Mouse (Mus musculus) E14TG2a.4 (cell line): ENCODE results near the gene 4930590J08Rik.

Experiments used
- H3K27me3 ChIP-seq: 2 replicates; pipeline ENCODE4 v1.6.1; 2014; ENCODE audit warnings: low read length, control low read depth; ENCODE audit not compliant: insufficient read depth
- H3K36me3 ChIP-seq: 2 replicates; pipeline ENCODE4 v1.6.1; 2014; ENCODE audit warnings: low read length, control low read depth; ENCODE audit not compliant: insufficient read depth
- H3K4me1 ChIP-seq: replicated peaks from 2 replicates; pipeline ENCODE4 v1.6.1; 2014; ENCODE audit warnings: low read depth, low read length, control low read depth
- H3K4me3 ChIP-seq: replicated peaks from 2 replicates; pipeline ENCODE4 v1.5.1; 2014; ENCODE audit warnings: mild to moderate bottlenecking, low read length
- H3K9me3 ChIP-seq: 2 replicates; pipeline ENCODE4 v1.6.1; 2014; ENCODE audit warnings: low read length, control low read depth
- CTCF ChIP-seq: conservative IDR thresholded peaks from 2 replicates; pipeline ENCODE4 v1.5.1; 2014; ENCODE audit warnings: low read length
- NANOG ChIP-seq: IDR thresholded peaks from 2 replicates; pipeline ENCODE4 v1.6.1; 2014; ENCODE audit warnings: borderline replicate concordance, low read length, mixed read lengths
- POU5F1 ChIP-seq: IDR thresholded peaks from 2 replicates; pipeline ENCODE4 v1.6.1; 2014; ENCODE audit warnings: low read length, borderline replicate concordance

The 4930590J08Rik gene

DNA sequence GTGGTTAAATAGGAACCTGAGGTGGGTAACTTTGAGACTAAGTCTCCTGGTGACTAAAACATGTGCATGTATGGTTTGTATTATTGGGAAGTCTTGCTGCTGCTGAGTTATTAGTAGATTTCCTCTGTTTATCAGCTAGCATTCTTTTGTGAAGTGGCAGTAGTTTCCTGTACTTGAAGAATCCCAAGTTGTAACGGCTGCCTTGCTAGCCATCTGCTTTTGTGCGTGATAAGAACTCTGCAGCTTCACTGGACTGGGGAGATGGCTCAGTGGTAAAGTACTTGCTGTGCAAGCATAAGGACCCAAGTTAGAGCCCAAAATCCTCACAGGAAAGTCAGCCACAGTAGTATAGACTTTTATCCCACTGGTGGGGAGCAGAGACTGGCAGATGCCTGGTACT is 18.8 kb upstream of the 4930590J08Rik start:
- no peak for TF ChIP-seq POU5F1
- no peak for TF ChIP-seq CTCF
- H3K9me3 ChIP-seq = no peaks in the 10 kb centered on the region
- H3K4me3 ChIP-seq = no peak overlapping the region
- no peaks in the 10 kb centered on the region for H3K27me3 ChIP-seq
- H3K36me3 ChIP-seq = peaks cover 80% of the 10 kb centered on the region
- peaks cover 2% of the 10 kb centered on the region for H3K4me1 ChIP-seq

DNA sequence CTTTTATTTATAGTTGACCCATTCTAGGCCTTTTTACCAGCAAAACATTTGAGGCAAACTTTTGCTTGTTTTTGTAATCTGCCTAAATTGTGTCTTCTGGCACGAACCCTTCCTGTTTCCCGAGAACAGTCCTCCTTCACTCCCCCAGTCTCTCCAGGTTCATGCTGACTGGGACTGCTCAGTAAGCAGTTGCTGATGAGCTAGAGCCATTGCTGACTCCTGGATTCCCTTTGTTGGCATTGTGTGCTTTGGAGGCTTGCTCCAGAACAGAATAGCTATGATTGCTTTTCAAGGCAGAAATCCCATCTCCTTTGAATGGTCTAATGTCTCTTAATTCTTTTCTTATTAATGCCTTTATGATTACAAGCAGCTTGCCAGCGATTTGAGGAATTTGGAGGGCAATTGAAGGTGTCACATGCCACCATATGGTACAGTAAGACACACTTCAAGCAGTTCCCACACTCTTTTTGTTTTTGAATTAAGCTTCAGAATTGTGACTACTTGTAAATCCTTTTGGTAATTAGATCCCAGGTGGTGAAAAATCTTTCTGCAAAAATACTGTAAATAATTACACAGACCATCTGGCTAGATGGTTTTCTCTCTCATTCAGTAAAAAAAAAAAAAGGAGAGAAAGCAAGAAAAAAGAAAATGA is 13.2 kb upstream of the 4930590J08Rik start:
- TF ChIP-seq POU5F1 (no peak), CTCF (no peak), NANOG (no peak)
- Histone ChIP-seq H3K4me1 (no peaks in the 10 kb centered on the region), H3K9me3 (no peaks in the 10 kb centered on the region), H3K4me3 (no peak overlapping the region), H3K27me3 (no peaks in the 10 kb centered on the region), H3K36me3 (peaks cover 89% of the 10 kb centered on the region)

DNA sequence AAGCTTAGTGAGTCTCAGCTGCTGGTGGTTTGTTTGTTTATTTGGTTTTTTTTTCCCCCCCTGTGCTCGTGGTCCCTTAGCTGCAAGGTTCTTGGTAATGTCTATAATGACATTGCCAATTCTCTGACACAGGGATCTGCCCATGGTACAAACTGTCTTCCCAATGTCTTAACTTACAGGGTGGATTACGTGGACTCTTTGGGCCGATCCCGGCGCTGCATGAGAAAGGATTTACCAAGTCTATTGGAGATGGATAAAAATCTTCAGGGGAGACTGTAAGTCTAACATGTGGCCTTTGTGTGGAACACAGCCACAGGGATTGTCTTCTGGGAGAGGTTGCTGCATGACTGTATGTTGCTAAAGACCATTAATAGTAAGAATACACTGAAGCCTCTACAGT is 12.0 kb upstream of the 4930590J08Rik start:
- Histone ChIP-seq H3K27me3 (no peaks in the 10 kb centered on the region), H3K4me3 (no peak overlapping the region), H3K4me1 (no peaks in the 10 kb centered on the region), H3K9me3 (no peaks in the 10 kb centered on the region), H3K36me3 (peaks cover 92% of the 10 kb centered on the region)
- TF ChIP-seq POU5F1 (no peak), CTCF (no peak), NANOG (no peak)

DNA sequence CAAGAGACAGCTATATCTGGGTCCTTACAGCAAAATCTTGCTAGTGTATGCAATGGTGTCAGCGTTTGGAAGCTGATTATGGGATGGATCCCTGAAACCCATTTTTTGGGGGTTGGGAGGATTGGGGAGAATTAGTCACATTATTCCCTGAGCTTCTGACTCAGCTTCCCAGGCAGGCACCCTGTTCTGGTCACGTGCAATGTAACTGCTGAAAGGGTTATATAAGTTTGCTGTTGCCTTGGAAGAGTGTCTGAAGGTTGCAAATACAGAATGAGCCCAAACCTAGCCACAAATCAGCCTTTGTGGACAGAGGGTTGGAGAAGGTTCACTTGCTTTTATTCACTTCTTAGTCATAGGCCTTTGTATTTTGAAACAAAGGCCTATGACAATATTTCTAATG is 10.8 kb upstream of the 4930590J08Rik start:
- Histone ChIP-seq H3K9me3 (no peaks in the 10 kb centered on the region), H3K36me3 (peaks cover 89% of the 10 kb centered on the region), H3K4me3 (no peak overlapping the region), H3K27me3 (no peaks in the 10 kb centered on the region), H3K4me1 (no peaks in the 10 kb centered on the region)
- TF ChIP-seq POU5F1 (no peak), CTCF (no peak), NANOG (no peak)

DNA sequence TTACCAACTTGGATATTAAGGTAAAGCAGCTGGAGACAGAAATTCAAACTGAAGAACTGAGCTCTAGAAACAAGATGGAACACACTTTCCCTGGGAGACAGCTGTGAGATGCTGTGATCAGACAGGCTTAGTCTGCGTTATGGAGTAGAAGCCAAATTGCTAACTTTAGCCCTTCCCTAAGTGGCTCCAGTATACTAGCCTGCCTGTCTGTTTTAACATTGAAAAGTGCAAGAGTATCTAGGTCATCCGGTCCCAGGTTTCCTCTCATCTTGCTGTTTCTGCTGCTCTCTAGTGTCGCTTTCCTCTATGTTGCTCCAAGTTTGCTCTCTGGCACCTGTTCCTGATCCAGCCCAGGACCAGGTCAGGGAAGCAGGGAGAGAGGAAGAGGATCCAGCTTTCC is 5.8 kb upstream of the 4930590J08Rik start:
- Histone ChIP-seq H3K27me3 (no peaks in the 10 kb centered on the region), H3K4me3 (no peak overlapping the region), H3K36me3 (peaks cover 93% of the 10 kb centered on the region), H3K9me3 (no peaks in the 10 kb centered on the region), H3K4me1 (no peaks in the 10 kb centered on the region)
- TF ChIP-seq NANOG (no peak), CTCF (no peak), POU5F1 (no peak)

DNA sequence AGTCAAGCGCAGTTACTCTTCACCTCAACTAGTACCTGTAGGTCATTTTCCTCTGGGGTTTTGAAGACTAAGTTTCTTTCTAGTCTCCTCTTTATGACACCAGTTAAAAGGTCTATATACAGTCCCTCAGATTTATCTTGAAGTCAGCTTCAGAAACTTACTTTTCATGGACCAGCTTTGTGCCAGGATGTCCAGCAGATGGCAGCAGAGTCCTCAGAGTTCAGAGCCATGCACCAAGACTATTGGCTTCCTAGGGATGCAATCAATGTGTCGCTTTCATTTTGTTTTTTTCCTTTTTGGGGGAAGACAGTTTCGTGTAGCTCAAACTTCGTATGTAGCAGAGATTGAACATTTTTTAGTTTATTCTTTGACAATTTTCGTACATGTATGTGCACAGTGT is 1.1 kb upstream of the 4930590J08Rik start:
- peak; percentile 73 for TF ChIP-seq CTCF
- TF ChIP-seq NANOG = no peak
- no peaks in the 10 kb centered on the region for H3K27me3 ChIP-seq
- no peak overlapping the region for H3K4me3 ChIP-seq
- peaks cover 3% of the 10 kb centered on the region; the same call in 1 of the 2 replicates for H3K4me1 ChIP-seq
- H3K9me3 ChIP-seq = no peaks in the 10 kb centered on the region
- H3K36me3 ChIP-seq = peaks cover 58% of the 10 kb centered on the region

DNA sequence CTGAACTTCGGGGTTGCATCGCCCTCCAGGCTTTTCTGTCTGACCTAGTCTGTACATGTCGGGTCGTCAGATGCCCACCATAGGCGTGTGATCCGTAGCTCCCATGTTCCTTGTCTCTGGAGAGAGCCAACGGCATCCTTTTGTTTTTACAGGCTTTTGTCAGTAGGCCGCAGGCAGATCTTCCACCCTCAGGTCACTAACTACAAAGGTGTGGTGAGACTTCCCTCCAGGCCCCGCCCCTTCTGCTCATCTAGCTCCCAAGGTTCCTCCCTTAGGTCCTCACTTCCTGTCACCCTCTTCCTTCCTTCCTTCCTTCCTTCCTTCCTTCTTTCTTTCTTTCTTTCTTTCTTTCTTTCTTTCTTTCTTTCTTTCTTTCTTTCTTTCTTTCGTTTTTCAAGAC is 11.4 kb downstream of the 4930590J08Rik start:
- Histone ChIP-seq H3K4me1 (peaks cover 7% of the 10 kb centered on the region), H3K9me3 (no peaks in the 10 kb centered on the region), H3K4me3 (no peak overlapping the region), H3K27me3 (0 out of 2 replicates have a peak, but pooled peaks cover under 1% of the 10 kb centered on the region), H3K36me3 (no peaks in the 10 kb centered on the region)
- TF ChIP-seq NANOG (no peak), POU5F1 (no peak), CTCF (no peak)

DNA sequence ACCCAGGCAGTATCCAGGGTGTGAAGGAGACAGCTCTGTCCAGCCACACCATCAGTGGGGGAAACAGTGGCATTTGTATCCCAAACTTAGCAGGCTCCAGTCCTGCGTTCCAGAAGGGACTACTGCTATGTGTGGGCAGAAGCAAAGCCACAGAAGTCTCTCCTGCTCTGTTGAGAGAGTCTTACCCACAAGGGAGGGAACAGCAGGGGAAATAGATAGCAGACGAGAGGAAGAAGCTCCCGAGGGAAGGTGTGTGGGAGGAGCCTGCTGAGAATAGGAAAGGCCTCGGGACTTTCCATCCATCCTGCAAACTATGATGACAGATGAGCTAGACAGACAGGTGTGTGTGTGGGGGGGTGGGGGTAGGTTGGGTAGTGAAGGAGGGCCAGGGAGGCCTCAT is 14.7 kb downstream of the 4930590J08Rik start:
- Histone ChIP-seq H3K36me3 (no peaks in the 10 kb centered on the region), H3K4me3 (no peak overlapping the region), H3K9me3 (no peaks in the 10 kb centered on the region), H3K27me3 (peaks cover 20% of the 10 kb centered on the region; the same call in 1 of the 2 replicates), H3K4me1 (peaks cover 7% of the 10 kb centered on the region)
- TF ChIP-seq POU5F1 = no peak
- TF ChIP-seq NANOG = no peak
- TF ChIP-seq CTCF = no peak

DNA sequence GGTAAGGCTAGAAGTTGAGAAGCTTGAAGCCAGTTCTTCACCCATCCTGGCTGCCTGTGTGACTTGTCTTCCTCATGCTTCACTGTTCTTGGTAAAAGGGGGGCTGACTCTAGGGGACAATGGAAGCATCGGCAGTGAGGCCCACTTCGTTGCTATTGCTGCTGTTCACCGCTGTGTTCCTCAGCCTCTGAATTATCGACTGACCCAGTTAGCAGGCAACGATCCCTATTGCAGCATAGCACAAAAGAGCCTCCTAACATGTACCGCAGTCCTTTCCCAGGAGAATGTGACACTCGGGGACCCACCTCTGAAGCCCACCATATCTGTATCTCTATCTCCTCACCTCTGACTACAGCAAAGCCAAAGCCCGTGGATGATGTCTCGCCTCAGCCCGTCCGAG is 15.1 kb downstream of the 4930590J08Rik start:
- Histone ChIP-seq H3K36me3 (no peaks in the 10 kb centered on the region), H3K27me3 (peaks cover 22% of the 10 kb centered on the region; the same call in 1 of the 2 replicates), H3K4me3 (no peak overlapping the region), H3K4me1 (peaks cover 7% of the 10 kb centered on the region), H3K9me3 (no peaks in the 10 kb centered on the region)
- TF ChIP-seq CTCF = no peak
- TF ChIP-seq POU5F1 = no peak
- no peak for TF ChIP-seq NANOG
